Mouse (Mus musculus) lung, postnatal 4 days (tissue): ENCODE results near the gene Aipl1.
A peak's percentile ranks its signal among the peaks of the same experiment; 100 is the strongest.
"Not testable (repeated sequence)": the region's sequence is repeated elsewhere in the genome, so short reads cannot be mapped to it uniquely, and the experiment has no call there.

ENCODE experiments used
- DNase-seq, 2 experiments: peaks; one replicate each; pipeline ENCODE4 v3.0.0; 2021

Gene Aipl1

DNA sequence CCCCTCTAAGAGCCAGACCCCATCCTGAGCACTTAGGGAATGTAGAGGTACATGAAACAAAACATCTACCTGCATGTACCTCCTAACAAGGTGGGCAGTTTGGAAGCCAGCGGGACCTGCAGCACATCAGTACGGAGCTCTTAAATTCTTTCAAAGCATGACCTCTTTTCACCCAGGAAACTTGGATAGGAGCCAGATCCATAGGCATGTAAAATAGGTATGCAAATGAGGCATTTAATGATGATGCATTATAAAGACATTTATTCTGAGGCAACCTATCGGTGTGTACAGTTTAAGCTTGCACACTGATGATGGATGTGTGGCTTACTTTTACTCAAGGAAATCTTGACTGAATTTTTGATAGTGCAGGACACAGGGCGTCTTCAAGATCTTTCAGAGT is 22.6 kb downstream of the Aipl1 start:
- DNase-seq = no peak

DNA sequence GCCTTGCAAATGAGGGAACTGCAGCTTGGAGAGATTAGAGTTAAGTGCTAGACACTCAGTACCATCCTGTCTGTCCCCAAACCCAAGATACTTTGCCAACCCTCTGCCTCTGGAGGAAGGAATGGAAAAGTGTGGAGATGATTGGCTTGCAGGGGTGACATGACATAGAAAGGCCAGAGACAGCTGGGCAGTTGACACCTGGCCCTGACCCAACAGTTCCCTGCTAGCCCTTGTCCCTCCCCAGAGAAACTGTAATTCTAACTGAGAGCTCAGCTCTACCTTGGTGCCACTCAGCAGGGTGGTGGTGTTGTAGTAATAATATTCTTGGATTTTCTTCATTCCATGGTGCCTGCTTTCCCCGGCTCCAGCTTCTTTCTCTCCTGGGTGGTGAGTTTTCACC is 25.4 kb downstream of the Aipl1 start:
- no peak for DNase-seq

DNA sequence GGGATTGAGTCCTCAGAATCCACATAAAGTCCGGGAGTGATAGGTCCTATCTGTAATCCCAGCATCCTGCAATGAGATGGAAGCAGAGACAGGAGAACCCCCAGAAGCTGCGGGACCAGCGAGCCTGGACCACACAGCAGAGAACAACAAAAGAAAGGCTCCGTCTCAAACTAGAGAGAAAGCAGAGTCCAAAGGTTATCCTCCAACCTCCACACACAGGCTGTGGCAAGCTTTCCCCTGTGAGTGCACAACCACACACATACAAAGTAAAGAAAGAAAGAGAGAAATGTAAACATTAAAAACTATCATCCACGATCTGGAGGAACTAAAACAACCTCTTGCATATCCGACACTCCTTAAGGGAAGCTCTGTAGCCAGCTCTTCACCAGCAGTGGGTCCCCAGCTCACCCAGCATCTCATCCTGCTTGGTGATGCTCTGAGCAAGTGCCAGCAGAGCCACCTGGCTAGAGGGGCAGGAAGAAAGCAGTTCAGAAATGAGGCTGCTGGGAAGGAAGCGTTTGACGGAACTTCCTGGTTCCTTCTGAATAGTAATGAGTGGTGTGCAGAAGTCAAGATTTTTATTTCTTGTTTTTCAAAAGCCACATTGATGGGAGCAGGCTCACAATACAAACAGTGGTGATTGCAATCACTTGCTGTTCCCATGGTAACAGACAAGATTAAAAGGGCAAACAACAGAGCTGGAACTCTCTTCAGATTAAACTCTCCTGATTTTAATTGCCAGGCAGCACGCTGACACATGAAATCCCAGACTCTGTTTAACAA is 26.2 kb downstream of the Aipl1 start:
- no peak for DNase-seq

DNA sequence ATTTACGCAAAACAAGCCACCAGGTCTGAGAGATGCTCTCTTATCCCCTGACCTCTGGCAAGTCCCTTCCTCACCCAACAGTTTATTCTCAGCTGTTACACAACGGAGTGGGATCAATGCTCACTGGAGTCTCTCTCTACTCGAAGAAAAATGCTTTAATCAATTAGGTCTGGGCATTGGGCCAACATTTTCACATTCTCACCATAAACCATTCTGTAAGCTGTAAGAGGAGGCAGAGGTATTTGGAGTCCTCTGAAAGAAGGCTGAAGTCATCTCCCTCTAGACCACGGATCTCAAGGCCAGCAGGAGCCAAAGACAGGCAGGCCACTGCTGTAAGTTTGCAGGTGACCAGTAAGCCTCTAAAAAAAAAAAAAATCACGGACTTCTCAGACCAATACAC is 26.9 kb downstream of the Aipl1 start:
- no peak for DNase-seq

DNA sequence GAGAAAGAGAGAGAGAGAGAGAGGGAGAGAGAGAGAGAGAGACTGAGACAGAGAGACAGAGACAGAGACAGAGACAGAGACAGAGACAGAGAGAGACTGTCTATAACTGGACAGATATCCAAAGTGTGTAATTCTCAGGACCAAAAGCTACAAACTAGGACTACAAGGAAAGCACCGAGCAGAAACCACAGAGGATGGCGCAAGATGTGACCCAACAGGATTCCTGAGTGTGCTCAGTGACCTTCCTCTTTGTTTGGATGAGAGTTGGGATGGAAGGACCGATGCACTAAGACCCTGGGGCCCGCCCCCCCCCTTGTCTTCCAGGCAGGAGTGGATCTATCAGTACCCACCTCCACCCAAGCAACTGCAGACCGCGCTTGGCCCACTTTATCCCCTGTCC is 31.8 kb downstream of the Aipl1 start:
- no peak for DNase-seq

DNA sequence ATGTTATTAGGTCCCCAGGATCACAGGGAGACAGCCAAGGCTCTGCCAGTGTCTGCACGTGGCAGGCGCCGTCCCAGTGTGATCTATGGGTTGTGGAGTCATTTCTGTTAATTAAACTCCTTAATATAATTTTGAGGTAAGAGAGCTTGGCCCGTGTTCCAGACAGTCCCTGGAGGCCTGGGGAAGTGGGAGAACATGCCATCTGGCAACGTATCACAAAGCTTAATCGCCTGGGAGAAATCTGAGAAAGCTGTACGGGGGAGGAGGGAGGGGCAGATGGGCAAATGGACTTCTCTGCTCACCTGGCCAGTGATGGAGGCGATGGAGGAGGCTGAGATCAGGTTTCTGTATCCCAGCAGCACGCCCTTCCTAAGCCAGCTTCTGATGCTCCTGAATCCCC is 34.1 kb downstream of the Aipl1 start:
- no peak for DNase-seq

DNA sequence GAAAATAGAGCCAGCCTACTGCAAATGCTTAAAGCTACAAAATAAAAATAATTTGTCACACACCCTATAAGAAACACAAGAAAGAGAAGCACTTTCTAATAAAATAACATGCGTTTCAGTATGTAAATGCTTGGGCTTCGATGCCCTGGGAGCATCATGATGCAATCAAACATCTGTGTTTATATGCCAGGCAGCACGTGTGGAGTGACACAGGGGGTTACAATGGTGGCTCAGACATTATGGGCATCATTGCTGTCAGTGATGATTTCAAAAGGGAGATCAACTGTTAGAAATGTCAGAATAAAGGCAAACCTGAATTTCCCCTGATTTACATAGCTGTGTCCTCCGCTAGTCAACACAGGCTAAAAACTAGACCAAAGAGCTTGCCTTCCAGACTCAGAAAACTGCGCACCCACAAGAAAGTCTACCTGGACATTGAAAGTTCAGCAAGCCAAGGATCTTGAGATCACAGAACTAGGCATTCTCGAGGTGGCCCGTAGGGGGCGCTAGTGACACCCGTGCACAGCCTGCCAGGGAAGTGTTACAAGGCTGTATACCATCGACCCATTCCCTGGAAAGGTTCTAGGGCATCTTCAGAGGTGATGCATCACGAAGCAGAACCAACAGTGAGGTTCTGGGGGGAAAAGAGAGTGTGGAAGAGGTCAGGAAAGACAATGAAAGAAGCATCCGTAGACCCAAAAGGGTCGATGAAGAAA is 35.0 kb downstream of the Aipl1 start:
- DNase-seq = peak in 1 of 2 experiments; percentile 46

DNA sequence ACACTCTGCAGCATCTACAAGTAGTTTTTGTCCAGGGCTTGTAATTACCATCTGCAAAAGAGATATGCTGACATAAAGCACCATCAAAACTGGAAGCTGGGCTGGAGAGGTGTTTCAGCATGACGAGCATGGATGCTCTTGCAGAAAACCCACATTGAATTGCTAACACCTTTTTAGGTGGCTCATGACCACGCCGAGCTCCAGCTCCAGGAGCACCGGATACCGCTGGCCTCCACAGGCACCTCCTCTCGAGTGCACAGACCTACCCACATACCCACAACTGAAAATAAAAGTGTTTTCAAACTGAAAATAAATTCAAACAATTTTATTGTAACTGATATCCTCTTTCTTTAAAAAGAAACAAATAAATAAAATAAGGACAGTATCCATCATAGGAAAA is 37.1 kb downstream of the Aipl1 start:
- DNase-seq = no peak

DNA sequence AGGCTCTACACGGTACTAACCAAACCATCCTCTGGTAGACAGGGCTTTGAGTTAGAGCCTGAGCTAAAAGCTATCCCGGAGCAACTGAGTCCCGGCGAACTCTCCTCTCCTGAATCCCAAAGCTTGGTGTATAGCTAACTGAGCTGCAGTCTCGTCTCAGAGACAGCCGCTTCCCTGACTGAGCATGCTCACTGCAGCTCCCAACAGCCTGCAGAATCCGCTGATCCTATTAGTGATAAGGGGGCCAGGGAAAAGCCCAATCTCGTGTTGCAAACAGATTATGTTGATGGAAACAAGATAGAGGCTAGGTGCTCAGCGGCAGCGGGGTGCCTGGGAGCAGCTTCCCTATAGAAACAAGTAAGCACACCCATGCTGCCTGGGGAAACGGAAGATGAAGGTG is 40.5 kb downstream of the Aipl1 start:
- no peak for DNase-seq

DNA sequence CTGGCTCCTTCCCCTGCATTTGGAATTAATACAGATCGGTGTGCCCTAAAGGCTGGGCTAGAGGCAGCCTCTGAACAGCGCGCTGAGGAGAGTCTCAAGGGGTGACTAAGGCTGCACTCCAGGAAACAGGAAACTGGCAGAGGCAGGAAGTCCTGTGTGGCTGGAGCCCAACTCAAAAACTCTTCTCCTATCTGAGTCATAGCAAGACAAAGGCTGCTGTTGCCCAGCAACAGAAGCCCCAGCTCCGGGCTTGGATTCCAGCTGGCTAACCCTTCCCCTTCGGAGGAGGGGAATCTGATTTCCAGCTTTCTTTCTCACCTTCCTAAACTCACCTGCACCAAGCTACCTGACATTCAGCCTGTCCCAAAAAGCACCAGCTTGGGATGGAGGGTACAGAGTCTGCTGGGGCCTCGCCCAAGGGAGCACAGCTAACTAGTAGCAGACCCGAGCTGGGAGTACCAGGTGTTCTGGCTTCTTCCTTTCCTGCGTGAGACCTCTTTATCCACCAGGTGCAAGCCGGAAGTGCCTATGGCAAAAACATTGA is 41.3 kb downstream of the Aipl1 start:
- peak; percentile 71 to 85 for DNase-seq

DNA sequence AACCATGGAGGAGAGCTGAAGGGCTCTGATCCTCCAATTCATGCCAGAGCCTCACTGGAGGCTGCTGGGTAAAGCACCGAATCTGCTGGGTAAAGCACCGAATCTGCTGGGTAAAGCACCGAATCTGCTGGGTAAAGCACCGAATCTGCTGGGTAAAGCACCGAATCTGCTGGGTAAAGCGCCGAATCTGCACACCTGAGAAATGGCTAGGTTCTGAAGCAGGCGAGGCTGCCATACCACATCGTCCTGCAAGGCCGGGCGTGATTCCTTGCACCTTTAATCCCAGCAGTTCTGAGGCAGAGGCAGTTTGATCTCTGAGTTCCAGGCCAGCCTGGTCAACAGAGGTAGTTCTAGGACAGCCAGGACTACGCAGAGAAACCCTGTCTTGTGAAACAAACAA is 44.9 kb downstream of the Aipl1 start:
- no peak for DNase-seq

DNA sequence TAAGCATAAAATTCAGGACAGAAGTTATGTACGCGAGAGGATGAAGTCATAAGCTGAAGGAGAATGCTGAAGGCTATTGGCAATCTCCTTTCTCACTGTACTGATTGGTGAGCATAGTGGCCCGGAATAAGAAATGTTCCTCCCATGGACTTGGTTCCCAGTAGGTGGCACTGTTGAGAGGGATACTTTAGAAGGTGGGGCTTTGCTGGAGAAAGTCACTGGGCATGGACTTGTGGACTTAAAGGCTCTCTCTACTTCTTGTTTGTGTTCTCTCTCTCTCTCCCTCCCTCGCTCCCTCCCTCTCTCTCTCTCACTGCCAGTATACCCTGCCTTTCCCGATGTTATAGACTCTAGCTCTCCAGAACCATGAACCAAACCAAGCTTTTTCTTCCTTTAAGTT is 45.8 kb downstream of the Aipl1 start:
- peak in 1 of 2 experiments; percentile 69 for DNase-seq

DNA sequence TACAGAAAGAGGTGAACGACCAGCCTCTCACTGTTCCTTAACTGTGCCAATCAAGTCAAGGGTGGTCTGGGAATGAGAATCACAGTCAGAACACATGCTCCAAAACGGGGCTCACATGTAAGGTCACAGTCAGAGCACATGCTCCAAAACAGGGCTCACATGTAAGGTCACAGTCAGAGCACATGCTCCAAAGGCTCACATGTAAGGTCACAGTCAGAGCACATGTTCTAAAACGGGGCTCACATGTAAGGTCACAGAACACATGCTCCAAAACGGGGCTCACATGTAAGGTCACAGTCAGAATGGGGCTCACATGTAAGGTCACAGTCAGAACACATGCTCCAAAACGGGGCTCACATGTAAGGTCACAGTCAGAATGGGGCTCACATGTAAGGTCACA is 47.9 kb downstream of the Aipl1 start:
- not testable (repeated sequence) for DNase-seq

DNA sequence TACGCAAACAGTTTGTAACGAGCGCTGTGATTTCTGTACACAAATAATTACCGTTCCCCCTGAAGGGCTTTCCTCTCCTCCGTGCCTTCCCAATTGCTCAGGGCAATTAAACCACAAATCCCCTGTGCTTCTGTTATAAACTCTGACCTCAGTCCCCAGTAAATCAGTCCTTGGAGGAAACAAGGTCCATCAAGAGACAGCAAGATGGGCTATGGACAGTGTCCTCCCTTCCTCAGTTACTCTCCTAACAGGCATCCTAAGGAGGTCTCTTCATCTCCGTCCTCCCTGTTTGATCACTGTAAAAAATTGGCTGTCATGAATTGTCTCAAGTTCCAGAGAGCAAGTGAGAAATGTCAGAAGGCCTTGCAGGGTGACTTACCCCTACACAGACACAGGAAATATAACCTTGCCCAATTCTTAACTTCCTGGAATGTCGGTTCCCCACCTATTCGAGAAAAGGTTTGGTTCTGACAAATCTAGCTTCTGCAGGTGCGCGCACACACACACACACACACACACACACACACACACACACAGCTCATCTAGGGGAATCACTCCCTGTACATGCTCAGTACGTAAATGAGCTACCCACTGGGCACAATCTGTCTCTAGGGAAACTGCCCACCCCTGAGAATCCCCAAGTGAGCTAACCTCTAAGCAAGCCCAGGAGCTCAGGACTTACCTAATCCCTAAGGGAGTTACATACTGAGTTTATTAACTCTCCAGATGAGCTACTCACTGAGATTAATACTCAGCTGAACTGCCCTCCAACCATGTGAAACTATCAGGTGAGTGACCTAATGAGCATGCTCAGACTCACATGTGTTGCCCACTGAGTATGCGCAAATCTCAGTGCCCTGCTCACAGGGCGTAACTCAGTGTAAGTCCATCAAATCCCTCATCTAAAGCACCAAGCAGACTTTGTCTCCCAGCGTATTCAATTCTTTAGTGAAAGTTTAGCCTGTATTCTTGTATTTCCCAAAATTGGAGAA is 49.9 kb downstream of the Aipl1 start:
- DNase-seq = no peak

DNA sequence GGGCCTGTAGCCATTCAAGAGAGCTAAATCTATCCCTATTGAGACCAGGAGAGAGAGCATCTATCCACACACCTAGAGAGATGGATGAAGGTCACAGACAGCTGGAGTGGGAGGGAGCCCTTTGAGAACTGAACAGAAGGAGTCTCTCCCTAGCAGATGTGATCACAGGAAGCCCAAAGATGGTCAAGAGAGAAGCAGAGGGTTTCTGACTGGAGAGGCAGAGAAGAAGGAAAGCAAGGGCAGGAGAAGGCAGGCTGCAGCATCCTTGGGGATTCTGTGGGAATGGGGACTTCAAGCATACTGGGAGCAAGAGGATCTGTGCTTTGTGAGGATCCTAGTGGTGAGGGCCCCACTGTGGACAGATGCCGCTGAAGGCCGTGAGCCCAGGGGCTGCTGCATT is 51.5 kb downstream of the Aipl1 start:
- no peak for DNase-seq

DNA sequence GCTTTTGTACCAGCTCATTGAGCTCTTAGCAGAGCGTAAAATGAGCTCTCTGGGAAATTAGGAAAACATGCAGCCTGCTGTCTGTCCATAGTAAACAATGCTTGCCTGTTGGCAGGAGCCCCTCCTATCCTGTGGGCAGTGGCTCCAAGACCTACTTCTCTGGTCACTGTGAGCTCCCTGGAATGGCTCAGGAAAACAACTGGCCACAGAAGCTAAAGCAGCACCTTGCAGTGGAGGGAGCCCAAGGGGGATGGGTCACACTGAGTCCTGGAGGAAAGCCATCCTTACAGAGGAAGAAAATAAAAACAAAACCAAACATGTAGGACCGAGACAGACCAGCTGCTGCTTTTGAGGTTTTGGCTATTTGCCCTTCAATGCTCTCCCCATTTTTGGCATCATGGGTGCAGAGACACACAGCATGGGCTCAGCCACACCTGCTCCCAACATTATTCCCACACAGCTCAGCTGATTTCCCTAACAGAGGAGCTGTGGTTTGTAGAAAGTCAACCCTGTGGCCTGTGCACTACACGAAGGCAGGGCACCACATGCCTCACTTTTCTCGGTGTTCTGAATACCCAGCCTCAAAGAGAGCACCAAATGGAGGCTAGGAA is 52.1 kb downstream of the Aipl1 start:
- no peak for DNase-seq

DNA sequence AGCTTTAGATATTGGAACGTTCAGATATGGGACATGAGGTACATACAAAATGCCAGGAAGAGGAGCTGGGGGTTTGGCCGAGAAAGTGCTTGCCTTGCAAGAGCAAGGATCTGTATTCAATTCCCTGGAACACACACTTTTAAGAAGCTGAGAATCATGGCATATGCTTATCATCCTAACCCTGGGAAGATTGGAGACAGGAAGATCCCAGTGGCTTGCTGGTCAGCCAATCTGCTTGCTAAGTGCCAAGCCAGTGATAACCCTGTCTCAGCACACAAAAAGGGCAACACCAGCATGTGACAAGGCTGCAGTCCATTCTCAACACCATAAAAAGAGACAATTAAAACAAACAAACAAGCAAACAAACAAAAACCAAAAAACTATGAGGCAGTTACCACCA is 53.2 kb downstream of the Aipl1 start:
- DNase-seq = no peak
